Mouse (Mus musculus): ENCODE measurements around the gene Gna11. TPM values are rescaled to one million over a fixed set of nuclear protein-coding genes. Genes with fewer than 3 reads are reported as not detected.

The Gna11 gene
- total RNA-seq, 2 experiments from 2014 or later, result 25.7 to 30.3 TPM

DNA sequence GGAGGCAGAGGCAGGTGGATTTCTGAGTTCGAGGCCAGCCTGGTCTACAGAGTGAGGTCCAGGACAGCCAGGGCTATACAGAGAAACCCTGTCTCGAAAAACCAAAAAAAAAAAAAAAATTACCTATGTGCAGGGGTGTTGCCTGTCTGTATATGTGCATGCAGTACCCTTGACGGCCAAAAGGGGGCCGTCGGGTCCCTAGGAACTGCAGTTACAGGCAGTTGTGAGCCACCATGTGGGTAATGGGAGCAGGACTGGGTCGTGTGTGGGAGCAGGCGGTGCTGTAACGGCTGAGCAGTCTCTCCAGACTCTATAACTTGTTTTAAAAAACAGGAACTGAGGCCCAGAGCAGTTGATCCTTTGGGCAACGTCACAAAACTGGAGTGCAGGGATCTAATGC lies 61.0 kb downstream of the Gna11 start:
- TF ChIP-seq CTCF (IDR thresholded peaks at IDR 0.05), result peak; percentile 49
- intact Hi-C loops (cut with DNase I), result no loop called here

DNA sequence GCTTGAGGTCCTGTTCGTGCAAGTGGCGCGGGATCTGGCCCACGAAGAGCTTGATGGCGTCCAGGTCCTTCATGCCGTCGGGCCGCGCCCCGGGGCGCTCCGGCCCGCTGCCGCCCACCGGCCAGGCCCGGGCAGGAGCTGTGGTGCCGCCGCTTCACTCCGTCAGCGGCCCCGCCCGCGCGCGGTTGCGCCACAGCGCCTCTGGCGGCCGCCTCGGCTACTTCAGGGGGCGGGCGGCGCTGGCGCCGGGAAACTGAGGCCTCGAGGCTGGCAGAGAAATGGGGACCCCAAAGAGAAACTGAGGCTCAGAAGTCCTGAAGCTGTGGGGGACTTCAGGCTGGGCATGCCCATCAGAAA lies 62.5 kb downstream of the Gna11 start, which contains the start of gene Celf5:
TSS of gene Celf5 (minus strand) at position 177 of the 357 bp plus-strand sequence.
- intact Hi-C loops (cut with DNase I), result no loop called here
- H3K27ac ChIP-seq, result peak within 1 kb of the TSS; percentile 49; the same call in 1 of the 2 replicates
- DNase-seq, result peak; percentile 66
- H3K4me3 ChIP-seq, result peak within 1 kb of the TSS; percentile 78
- TF ChIP-seq CTCF (IDR thresholded peaks at IDR 0.05), result peak; percentile 90

More for the DNA sequence above, 61.0 kb downstream of the Gna11 start:
- H3K27ac ChIP-seq, result no peak overlapping the region
- no peak for DNase-seq
- no peak overlapping the region for H3K4me3 ChIP-seq

DNA sequence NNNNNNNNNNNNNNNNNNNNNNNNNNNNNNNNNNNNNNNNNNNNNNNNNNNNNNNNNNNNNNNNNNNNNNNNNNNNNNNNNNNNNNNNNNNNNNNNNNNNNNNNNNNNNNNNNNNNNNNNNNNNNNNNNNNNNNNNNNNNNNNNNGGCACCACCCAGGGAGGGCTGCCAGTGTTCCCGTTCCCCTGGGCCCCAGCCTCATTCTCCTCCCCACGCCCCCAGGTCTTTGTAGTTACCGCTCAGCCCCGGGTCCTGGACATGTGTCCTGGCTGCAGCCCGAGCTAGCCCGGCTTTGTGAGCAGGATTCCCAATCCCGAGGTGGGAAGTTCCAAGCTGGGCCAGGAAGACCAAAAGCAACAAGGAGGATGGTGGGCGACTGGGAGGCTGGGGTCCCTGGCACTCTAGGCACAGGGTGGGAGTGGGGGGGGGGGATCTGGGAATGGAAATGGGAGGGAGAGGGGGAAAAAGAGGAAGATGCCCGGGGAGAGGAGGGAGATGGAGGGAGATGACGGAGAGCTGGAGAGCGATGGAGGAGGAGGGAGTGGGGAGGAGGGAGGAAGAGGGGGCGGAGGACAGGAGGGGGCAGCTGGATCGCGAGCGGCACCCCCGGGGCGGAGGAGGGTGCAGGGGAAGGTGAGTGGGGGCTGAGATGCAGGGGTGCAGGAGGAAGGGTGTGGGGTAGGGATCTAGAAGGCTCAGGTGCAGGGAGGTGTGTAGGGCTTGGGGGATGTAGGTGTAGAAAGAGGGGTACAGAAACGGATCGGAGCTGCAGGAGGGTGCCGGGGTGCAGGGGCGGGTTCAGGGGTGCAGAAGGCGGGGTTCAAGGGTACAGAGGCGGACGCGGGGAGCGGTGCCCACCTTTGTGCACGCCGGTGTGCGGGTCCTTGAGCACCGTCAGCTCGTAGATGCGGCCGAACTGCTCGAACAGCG lies 63.1 kb downstream of the Gna11 start:
- TF ChIP-seq CTCF (IDR thresholded peaks at IDR 0.05), result no peak
- H3K27ac ChIP-seq, result peak overlapping the region; percentile 49; the same call in 1 of the 2 replicates
- intact Hi-C loops (cut with DNase I), result no loop called here
- DNase-seq, result no peak
- H3K4me3 ChIP-seq, result peak overlapping the region; percentile 78

Small RNA genes lying within 50 kb of the gene (microRNA-seq; reads per million reads assigned to microRNA genes)
- gene Gm25595, result not detected

Other genes with a start within 250 kb of the Gna11 start
- gene Cactin, start 224.1 kb downstream of the Gna11 start, total RNA-seq (2021), result 10 to 100 TPM in 1 of 2 experiments, 1 to 10 TPM in 1; 8.5 to 11.5 TPM
- under 1 TPM; 0.43 to 0.75 TPM for gene Tbxa2r, start 216.5 kb downstream of the Gna11 start, total RNA-seq (2021)
- gene Gipc3, start 201.9 kb downstream of the Gna11 start, total RNA-seq (2021), result 1 to 10 TPM in 1 of 2 experiments, under 1 TPM in 1; 0.69 to 1.3 TPM
- 10 to 100 TPM; 22.9 to 28.2 TPM for gene Hmg20b, start 194.7 kb downstream of the Gna11 start, total RNA-seq (2021)
- gene Mfsd12, start 187.7 kb downstream of the Gna11 start, total RNA-seq (2021), result 1 to 10 TPM; 2.2 to 3.3 TPM
- 1 to 10 TPM in 1 of 2 experiments, under 1 TPM in 1; 0.89 to 1.2 TPM for gene 4930404N11Rik, start 179.4 kb downstream of the Gna11 start, total RNA-seq (2021)
- gene Fzr1, start 166.7 kb downstream of the Gna11 start, total RNA-seq (2021), result 10 to 100 TPM; 14.0 to 18.8 TPM
- gene Dohh, start 160.8 kb downstream of the Gna11 start, total RNA-seq (2021), result 10 to 100 TPM; 38.1 to 39.8 TPM
- 1 to 10 TPM in 1 of 2 experiments, under 1 TPM in 1; 0.87 to 2.8 TPM for gene Gm48551, start 160.7 kb downstream of the Gna11 start, total RNA-seq (2021)
- 1 to 10 TPM in 1 of 2 experiments, under 1 TPM in 1; 0.84 to 1.0 TPM for gene Gm48552, start 156.2 kb downstream of the Gna11 start, total RNA-seq (2021)
- gene Smim24, start 152.1 kb downstream of the Gna11 start, total RNA-seq (2021), result not detected
- 100 to 1,000 TPM; 207 to 215 TPM for gene Nfic, start 89.6 kb downstream of the Gna11 start, total RNA-seq (2021)
- under 1 TPM in 1 of 2 experiments, not detected in 1; 0.17 TPM for gene Celf5, start 62.5 kb downstream of the Gna11 start, total RNA-seq (2021)
- 10 to 100 TPM; 38.3 to 44.8 TPM for gene Ncln, start 48.8 kb downstream of the Gna11 start, total RNA-seq (2021)
- 1 to 10 TPM in 1 of 2 experiments, under 1 TPM in 1; 0.97 to 1.2 TPM for gene S1pr4, start 45.1 kb downstream of the Gna11 start, total RNA-seq (2021)
- gene Gna15, start 21.0 kb downstream of the Gna11 start, total RNA-seq (2021), result under 1 TPM; 0.26 to 0.53 TPM
- 100 to 1,000 TPM; 847 to 871 TPM for gene Aes, start 14.3 kb upstream of the Gna11 start, total RNA-seq (2021)
- gene Tle2, start 29.4 kb upstream of the Gna11 start, total RNA-seq (2021), result 1 to 10 TPM; 5.6 to 7.3 TPM
- gene Tle6, start 55.9 kb upstream of the Gna11 start, total RNA-seq (2021), result 1 to 10 TPM; 5.6 to 6.7 TPM
- gene BC025920, start 61.1 kb upstream of the Gna11 start, total RNA-seq (2021), result 1 to 10 TPM; 2.5 to 3.9 TPM
- gene Sirt6, start 82.6 kb upstream of the Gna11 start, total RNA-seq (2021), result 1 to 10 TPM; 4.7 to 5.6 TPM
- gene Ankrd24, start 83.3 kb upstream of the Gna11 start, total RNA-seq (2021), result 10 to 100 TPM in 1 of 2 experiments, 1 to 10 TPM in 1; 6.8 to 10.5 TPM
- 1 to 10 TPM; 1.8 TPM for gene Gm10778, start 103.9 kb upstream of the Gna11 start, total RNA-seq (2021)
- 1 to 10 TPM; 3.9 to 5.7 TPM for gene Zfp433, start 159.6 kb upstream of the Gna11 start, total RNA-seq (2021)
- 1 to 10 TPM in 1 of 2 experiments, under 1 TPM in 1; 0.61 to 1.7 TPM for gene Gm3055, start 226.0 kb upstream of the Gna11 start, total RNA-seq (2021)

All from gastrocnemius, adult 2 months (tissue).